Mouse (Mus musculus) spleen, postnatal 4 days (tissue): Measurements from ENCODE around the gene Scaf8.

Source experiments
- DNase-seq, 2 experiments: peaks; one replicate each; pipeline ENCODE4 v3.0.0; 2022; ENCODE audit warnings: low spot score in 2 of 2

Scaf8 gene

GRCm38 (mm10) chr17:3207529-3208240 is 92.9 kb downstream of the Scaf8 start:
- DNase-seq: no peak

GRCm38 (mm10) chr17:3208471-3208870 is 93.7 kb downstream of the Scaf8 start:
- no peak for DNase-seq

- no peak for DNase-seq
Observed at GRCm38 (mm10) chr17:3209581-3209980, 94.8 kb downstream of the Scaf8 start.

GRCm38 (mm10) chr17:3210134-3210533 is 95.4 kb downstream of the Scaf8 start:
- DNase-seq: no peak

- no peak for DNase-seq
Observed at GRCm38 (mm10) chr17:3212105-3212504, 97.3 kb downstream of the Scaf8 start.

GRCm38 (mm10) chr17:3212886-3213285 is 98.1 kb downstream of the Scaf8 start:
- no peak for DNase-seq

- DNase-seq: no peak
Observed at GRCm38 (mm10) chr17:3214852-3215251, 100.1 kb downstream of the Scaf8 start.

GRCm38 (mm10) chr17:3217023-3217422 is 102.3 kb downstream of the Scaf8 start:
- no peak for DNase-seq

- no peak for DNase-seq
Observed at GRCm38 (mm10) chr17:3218364-3218763, 103.6 kb downstream of the Scaf8 start.

- DNase-seq: no peak
Observed at GRCm38 (mm10) chr17:3218916-3219315, 104.1 kb downstream of the Scaf8 start.

GRCm38 (mm10) chr17:3220201-3220600 is 105.4 kb downstream of the Scaf8 start:
- no peak for DNase-seq

- no peak for DNase-seq
Observed at GRCm38 (mm10) chr17:3223071-3223470, 108.3 kb downstream of the Scaf8 start.

GRCm38 (mm10) chr17:3223721-3224120 is 108.9 kb downstream of the Scaf8 start:
- DNase-seq: no peak

GRCm38 (mm10) chr17:3224383-3225106 is 109.8 kb downstream of the Scaf8 start:
- peak; percentile 83 to 95 for DNase-seq

- peak; percentile 42 to 67 for DNase-seq
Observed at GRCm38 (mm10) chr17:3230231-3231000, 115.6 kb downstream of the Scaf8 start.

GRCm38 (mm10) chr17:3232626-3233025 is 117.9 kb downstream of the Scaf8 start:
- DNase-seq: no peak

- DNase-seq: no peak
Observed at GRCm38 (mm10) chr17:3243672-3244071, 128.9 kb downstream of the Scaf8 start.

GRCm38 (mm10) chr17:3244881-3245739 is 130.3 kb downstream of the Scaf8 start:
- no peak for DNase-seq

GRCm38 (mm10) chr17:3246665-3247370 is 132.0 kb downstream of the Scaf8 start:
- no peak for DNase-seq
